Mouse (Mus musculus): Measurements from ENCODE around the gene Jagn1. TPM values are rescaled to one million over a fixed set of nuclear protein-coding genes. Genes with fewer than 3 reads are reported as not detected.
A peak's percentile ranks its signal among the peaks of the same experiment; 100 is the strongest.

Jagn1 gene
- polyA plus RNA-seq (2015; fragmentation: Nextera tagmentation; extraction: Ambion mirVana): 57.4 and 64.0 TPM in 2 replicates

GRCm38 (mm10) chr6:113442442-113443090, at the start of gene Jagn1:
Gene Jagn1, plus strand, starts transcription at chr6:113442569.
- under 1% methylated on average over 45 of the region's 45 CpGs for WGBS
- peaks cover 10% of the 10 kb centered on the region; the same call in 1 of the 2 replicates for H3K36me3 ChIP-seq
- H3K9ac ChIP-seq: peak within 1 kb of the TSS; percentile 95
- H3K4me3 ChIP-seq: peak within 1 kb of the TSS; percentile 96
- H3K4me2 ChIP-seq: peak within 1 kb of the TSS; percentile 80
- no peaks in the 10 kb centered on the region for H3K9me3 ChIP-seq (replicated peaks)
- peaks cover 6% of the 10 kb centered on the region for H3K4me1 ChIP-seq (replicated peaks)
- ATAC-seq (replicated peaks; ENCODE audit: insufficient number of reproducible peaks, insufficient read depth, low FRiP score, low read depth): peak; percentile 88
- no peaks in the 10 kb centered on the region for H3K27me3 ChIP-seq
- peak within 1 kb of the TSS; percentile 61 for H3K27ac ChIP-seq

GRCm38 (mm10) chr6:113393951-113394350, 48.4 kb upstream of the Jagn1 start:
- no peak overlapping the region for H3K4me3 ChIP-seq
- H3K27ac ChIP-seq: no peak overlapping the region
- H3K4me2 ChIP-seq: no peak overlapping the region
- H3K36me3 ChIP-seq: peaks cover 16% of the 10 kb centered on the region
- no peak for ATAC-seq (replicated peaks; ENCODE audit: insufficient number of reproducible peaks, insufficient read depth, low FRiP score, low read depth)
- H3K9ac ChIP-seq: no peak overlapping the region
- WGBS: 77% methylated on average over 6 of the region's 6 CpGs
- H3K4me1 ChIP-seq (replicated peaks): peaks cover 15% of the 10 kb centered on the region
- no peaks in the 10 kb centered on the region for H3K9me3 ChIP-seq (replicated peaks)
- no peaks in the 10 kb centered on the region for H3K27me3 ChIP-seq

GRCm38 (mm10) chr6:113394811-113395210, 47.6 kb upstream of the Jagn1 start:
- H3K4me1 ChIP-seq (replicated peaks): peaks cover 15% of the 10 kb centered on the region
- H3K27ac ChIP-seq: no peak overlapping the region
- no peak overlapping the region for H3K9ac ChIP-seq
- H3K4me3 ChIP-seq: no peak overlapping the region
- 91% methylated on average over 11 of the region's 11 CpGs for WGBS
- no peaks in the 10 kb centered on the region for H3K27me3 ChIP-seq
- no peaks in the 10 kb centered on the region for H3K9me3 ChIP-seq (replicated peaks)
- peaks cover 8% of the 10 kb centered on the region for H3K36me3 ChIP-seq
- no peak for ATAC-seq (replicated peaks; ENCODE audit: insufficient number of reproducible peaks, insufficient read depth, low FRiP score, low read depth)
- H3K4me2 ChIP-seq: no peak overlapping the region

- peaks cover 1% of the 10 kb centered on the region; the same call in 1 of the 2 replicates for H3K36me3 ChIP-seq
- H3K27me3 ChIP-seq: no peaks in the 10 kb centered on the region
- peaks cover 15% of the 10 kb centered on the region for H3K4me1 ChIP-seq (replicated peaks)
- no peak for ATAC-seq (replicated peaks; ENCODE audit: insufficient number of reproducible peaks, insufficient read depth, low FRiP score, low read depth)
- WGBS: 95% methylated on average over 6 of the region's 6 CpGs
- H3K4me3 ChIP-seq: no peak overlapping the region
- no peak overlapping the region for H3K9ac ChIP-seq
- no peak overlapping the region for H3K27ac ChIP-seq
- no peak overlapping the region for H3K4me2 ChIP-seq
- H3K9me3 ChIP-seq (replicated peaks): no peaks in the 10 kb centered on the region
These were observed 46.9 kb upstream of the Jagn1 start for GRCm38 (mm10) chr6:113395501-113395900.

- H3K9ac ChIP-seq: no peak overlapping the region
- 82% methylated on average over 10 of the region's 10 CpGs for WGBS
- no peaks in the 10 kb centered on the region for H3K9me3 ChIP-seq (replicated peaks)
- no peaks in the 10 kb centered on the region for H3K36me3 ChIP-seq
- H3K4me3 ChIP-seq: no peak overlapping the region
- H3K27me3 ChIP-seq: no peaks in the 10 kb centered on the region
- H3K4me2 ChIP-seq: no peak overlapping the region
- H3K4me1 ChIP-seq (replicated peaks): peaks cover 15% of the 10 kb centered on the region
- no peak overlapping the region for H3K27ac ChIP-seq
- no peak for ATAC-seq (replicated peaks; ENCODE audit: insufficient number of reproducible peaks, insufficient read depth, low FRiP score, low read depth)
These were observed 45.9 kb upstream of the Jagn1 start for GRCm38 (mm10) chr6:113396270-113397030.

- Histone ChIP-seq H3K4me3 (no peak overlapping the region), H3K9me3 (replicated peaks) (no peaks in the 10 kb centered on the region), H3K4me1 (replicated peaks) (no peaks in the 10 kb centered on the region), H3K27me3 (no peaks in the 10 kb centered on the region), H3K4me2 (no peak overlapping the region), H3K27ac (no peak overlapping the region), H3K36me3 (no peaks in the 10 kb centered on the region), H3K9ac (no peak overlapping the region)
- no peak for ATAC-seq (replicated peaks; ENCODE audit: insufficient number of reproducible peaks, insufficient read depth, low FRiP score, low read depth)
- 81% methylated on average over 13 of the region's 13 CpGs for WGBS
These were observed 40.3 kb upstream of the Jagn1 start for GRCm38 (mm10) chr6:113402094-113402493.

- no peaks in the 10 kb centered on the region for H3K9me3 ChIP-seq (replicated peaks)
- no peak overlapping the region for H3K4me2 ChIP-seq
- H3K9ac ChIP-seq: no peak overlapping the region
- WGBS: 73% methylated on average over 12 of the region's 12 CpGs
- no peaks in the 10 kb centered on the region for H3K4me1 ChIP-seq (replicated peaks)
- H3K27me3 ChIP-seq: no peaks in the 10 kb centered on the region
- H3K4me3 ChIP-seq: no peak overlapping the region
- H3K36me3 ChIP-seq: no peaks in the 10 kb centered on the region
- no peak overlapping the region for H3K27ac ChIP-seq
- ATAC-seq (replicated peaks; ENCODE audit: insufficient number of reproducible peaks, insufficient read depth, low FRiP score, low read depth): no peak
These were observed 37.5 kb upstream of the Jagn1 start for GRCm38 (mm10) chr6:113404649-113405448.

GRCm38 (mm10) chr6:113405483-113405882, 36.9 kb upstream of the Jagn1 start:
- H3K9ac ChIP-seq: no peak overlapping the region
- ATAC-seq (replicated peaks; ENCODE audit: insufficient number of reproducible peaks, insufficient read depth, low FRiP score, low read depth): no peak
- H3K4me2 ChIP-seq: no peak overlapping the region
- 66% methylated on average over 6 of the region's 6 CpGs for WGBS
- H3K36me3 ChIP-seq: no peaks in the 10 kb centered on the region
- H3K27ac ChIP-seq: no peak overlapping the region
- no peak overlapping the region for H3K4me3 ChIP-seq
- H3K4me1 ChIP-seq (replicated peaks): no peaks in the 10 kb centered on the region
- H3K27me3 ChIP-seq: no peaks in the 10 kb centered on the region
- no peaks in the 10 kb centered on the region for H3K9me3 ChIP-seq (replicated peaks)

- Histone ChIP-seq H3K4me3 (no peak overlapping the region), H3K4me1 (replicated peaks) (no peaks in the 10 kb centered on the region), H3K9me3 (replicated peaks) (no peaks in the 10 kb centered on the region), H3K27ac (no peak overlapping the region), H3K9ac (no peak overlapping the region), H3K36me3 (no peaks in the 10 kb centered on the region), H3K4me2 (no peak overlapping the region), H3K27me3 (no peaks in the 10 kb centered on the region)
- WGBS: 76% methylated on average over 9 of the region's 9 CpGs
- no peak for ATAC-seq (replicated peaks; ENCODE audit: insufficient number of reproducible peaks, insufficient read depth, low FRiP score, low read depth)
These were observed 35.7 kb upstream of the Jagn1 start for GRCm38 (mm10) chr6:113406683-113407082.

GRCm38 (mm10) chr6:113410001-113410400, 32.4 kb upstream of the Jagn1 start:
- Histone ChIP-seq H3K36me3 (no peaks in the 10 kb centered on the region), H3K4me1 (replicated peaks) (no peaks in the 10 kb centered on the region), H3K27ac (no peak overlapping the region), H3K9ac (no peak overlapping the region), H3K9me3 (replicated peaks) (no peaks in the 10 kb centered on the region), H3K4me2 (no peak overlapping the region), H3K4me3 (no peak overlapping the region), H3K27me3 (no peaks in the 10 kb centered on the region)
- WGBS: 77% methylated on average over 1 of the region's 1 CpGs
- no peak for ATAC-seq (replicated peaks; ENCODE audit: insufficient number of reproducible peaks, insufficient read depth, low FRiP score, low read depth)

- no peaks in the 10 kb centered on the region; the same call in 1 of the 2 replicates for H3K36me3 ChIP-seq
- 67% methylated on average over 5 of the region's 5 CpGs for WGBS
These were observed 26.0 kb upstream of the Jagn1 start for GRCm38 (mm10) chr6:113416416-113416815.

More at GRCm38 (mm10) chr6:113416416-113416815, 26.0 kb upstream of the Jagn1 start:
- no peak for ATAC-seq (replicated peaks; ENCODE audit: insufficient number of reproducible peaks, insufficient read depth, low FRiP score, low read depth)
- no peak overlapping the region for H3K9ac ChIP-seq
- no peaks in the 10 kb centered on the region for H3K27me3 ChIP-seq
- H3K4me3 ChIP-seq: no peak overlapping the region
- peaks cover 15% of the 10 kb centered on the region for H3K4me1 ChIP-seq (replicated peaks)
- no peaks in the 10 kb centered on the region for H3K9me3 ChIP-seq (replicated peaks)
- H3K27ac ChIP-seq: no peak overlapping the region
- no peak overlapping the region for H3K4me2 ChIP-seq
